Mouse (Mus musculus): Measurements from ENCODE around the gene Gm10277. TPM values are rescaled to one million over a fixed set of nuclear protein-coding genes. Genes with fewer than 3 reads are reported as not detected.

Gene Gm10277
- total and polyA plus RNA-seq, 2 experiments: not detected

GRCm38 (mm10) chr11:77746652-77747051 lies 40.9 kb downstream of the Gm10277 start:
- TF ChIP-seq CTCF (IDR thresholded peaks at IDR 0.05; ENCODE audit: low read depth, low read length) (no peak), POLR2A (IDR thresholded peaks at IDR 0.05; ENCODE audit: extremely low read depth, insufficient read depth, low read length) (no peak)
- H3K27me3 ChIP-seq (ENCODE audit: control insufficient read depth, insufficient read depth, low read length): no peaks in the 10 kb centered on the region
- H3K27ac ChIP-seq (replicated peaks; ENCODE audit: insufficient read depth, low read depth, low read length): no peak overlapping the region
- 94% methylated on average over 4 of the region's 4 CpGs for WGBS
- H3K9ac ChIP-seq (ENCODE audit: low read depth, low read length): no peak overlapping the region
- H3K4me3 ChIP-seq (ENCODE audit: insufficient read depth, low read depth, low read length): no peak overlapping the region
- H3K36me3 ChIP-seq (ENCODE audit: control insufficient read depth, insufficient read depth, low read length): no peaks in the 10 kb centered on the region
- no peak for DNase-seq (ENCODE audit: extremely low read depth, low read depth, low spot score)
- H3K79me2 ChIP-seq (ENCODE audit: control insufficient read depth, insufficient read depth, low read length): no peaks in the 10 kb centered on the region
- H3K4me1 ChIP-seq (ENCODE audit: control insufficient read depth, insufficient read depth, low read length): no peaks in the 10 kb centered on the region

GRCm38 (mm10) chr11:77743966-77744365 lies 43.6 kb downstream of the Gm10277 start:
- no peak for TF ChIP-seq POLR2A (IDR thresholded peaks at IDR 0.05; ENCODE audit: extremely low read depth, insufficient read depth, low read length)
- peak; percentile 90 for TF ChIP-seq CTCF (IDR thresholded peaks at IDR 0.05; ENCODE audit: low read depth, low read length)
- no peaks in the 10 kb centered on the region for H3K36me3 ChIP-seq (ENCODE audit: control insufficient read depth, insufficient read depth, low read length)
- H3K9ac ChIP-seq (ENCODE audit: low read depth, low read length): no peak overlapping the region
- peak; percentile 45 for DNase-seq (ENCODE audit: extremely low read depth, low read depth, low spot score)
- WGBS: 19% methylated on average over 6 of the region's 6 CpGs
- H3K4me3 ChIP-seq (ENCODE audit: insufficient read depth, low read depth, low read length): no peak overlapping the region
- no peak overlapping the region for H3K27ac ChIP-seq (replicated peaks; ENCODE audit: insufficient read depth, low read depth, low read length)
- H3K27me3 ChIP-seq (ENCODE audit: control insufficient read depth, insufficient read depth, low read length): no peaks in the 10 kb centered on the region
- no peaks in the 10 kb centered on the region for H3K79me2 ChIP-seq (ENCODE audit: control insufficient read depth, insufficient read depth, low read length)
- H3K4me1 ChIP-seq (ENCODE audit: control insufficient read depth, insufficient read depth, low read length): no peaks in the 10 kb centered on the region

- H3K79me2 ChIP-seq (ENCODE audit: control insufficient read depth, insufficient read depth, low read length): no peaks in the 10 kb centered on the region
- H3K9ac ChIP-seq (ENCODE audit: low read depth, low read length): no peak overlapping the region
- H3K27me3 ChIP-seq (ENCODE audit: control insufficient read depth, insufficient read depth, low read length): no peaks in the 10 kb centered on the region
- H3K4me3 ChIP-seq (ENCODE audit: insufficient read depth, low read depth, low read length): no peak overlapping the region
- no peak for DNase-seq (ENCODE audit: extremely low read depth, low read depth, low spot score)
- TF ChIP-seq POLR2A (IDR thresholded peaks at IDR 0.05; ENCODE audit: extremely low read depth, insufficient read depth, low read length) (no peak), CTCF (IDR thresholded peaks at IDR 0.05; ENCODE audit: low read depth, low read length) (no peak)
- no peak overlapping the region for H3K27ac ChIP-seq (replicated peaks; ENCODE audit: insufficient read depth, low read depth, low read length)
- whole genome bisulfite sequencing: 84% methylated on average over 7 of the region's 7 CpGs
- no peaks in the 10 kb centered on the region for H3K4me1 ChIP-seq (ENCODE audit: control insufficient read depth, insufficient read depth, low read length)
- H3K36me3 ChIP-seq (ENCODE audit: control insufficient read depth, insufficient read depth, low read length): no peaks in the 10 kb centered on the region
These were observed 49.0 kb downstream of the Gm10277 start for GRCm38 (mm10) chr11:77738555-77738954.

GRCm38 (mm10) chr11:77737289-77737688 lies 50.3 kb downstream of the Gm10277 start:
- Histone ChIP-seq H3K4me3 (ENCODE audit: insufficient read depth, low read depth, low read length) (no peak overlapping the region), H3K36me3 (ENCODE audit: control insufficient read depth, insufficient read depth, low read length) (no peaks in the 10 kb centered on the region), H3K4me1 (ENCODE audit: control insufficient read depth, insufficient read depth, low read length) (no peaks in the 10 kb centered on the region), H3K9ac (ENCODE audit: low read depth, low read length) (no peak overlapping the region), H3K27ac (replicated peaks; ENCODE audit: insufficient read depth, low read depth, low read length) (no peak overlapping the region), H3K27me3 (ENCODE audit: control insufficient read depth, insufficient read depth, low read length) (no peaks in the 10 kb centered on the region), H3K79me2 (ENCODE audit: control insufficient read depth, insufficient read depth, low read length) (no peaks in the 10 kb centered on the region)
- peak; percentile 57 for DNase-seq (ENCODE audit: extremely low read depth, low read depth, low spot score)
- 2% methylated on average over 6 of the region's 6 CpGs for WGBS
- TF ChIP-seq CTCF (IDR thresholded peaks at IDR 0.05; ENCODE audit: low read depth, low read length) (peak; percentile 90), POLR2A (IDR thresholded peaks at IDR 0.05; ENCODE audit: extremely low read depth, insufficient read depth, low read length) (no peak)

Other genes starting within 250 kb of the Gm10277 start
- 23.0 and 24.6 TPM in 2 replicates for gene Taok1, start 179.9 kb downstream of the Gm10277 start, total RNA-seq (2014; rRNA removed)
- 2.5 and 2.6 TPM in 2 replicates for gene Taok1, start 179.9 kb downstream of the Gm10277 start, polyA plus RNA-seq (2012; rRNA removed)
- 21.7 and 25.0 TPM in 2 replicates for gene Nufip2, start 101.6 kb downstream of the Gm10277 start, total RNA-seq (2014; rRNA removed)
- 5.4 and 8.3 TPM in 2 replicates for gene Nufip2, start 101.6 kb downstream of the Gm10277 start, polyA plus RNA-seq (2012; rRNA removed)
- not detected in 2 replicates for gene Cryba1, start 62.5 kb downstream of the Gm10277 start, total RNA-seq (2014; rRNA removed)
- not detected in 2 replicates for gene Cryba1, start 62.5 kb downstream of the Gm10277 start, polyA plus RNA-seq (2012; rRNA removed)
- 28.6 and 33.7 TPM in 2 replicates for gene Myo18a, start 24.5 kb downstream of the Gm10277 start, total RNA-seq (2014; rRNA removed)
- 33.8 and 42.0 TPM in 2 replicates for gene Myo18a, start 24.5 kb downstream of the Gm10277 start, polyA plus RNA-seq (2012; rRNA removed)
- 238 and 251 TPM in 2 replicates for gene Pipox, start 106.3 kb upstream of the Gm10277 start, total RNA-seq (2014; rRNA removed)
- gene Pipox, start 106.3 kb upstream of the Gm10277 start, polyA plus RNA-seq (2012; rRNA removed): 219 and 222 TPM in 2 replicates
- gene Sez6, start 143.1 kb upstream of the Gm10277 start, total RNA-seq (2014; rRNA removed): not detected in 2 replicates
- gene Sez6, start 143.1 kb upstream of the Gm10277 start, polyA plus RNA-seq (2012; rRNA removed): not detected in 2 replicates
- gene Phf12, start 195.0 kb upstream of the Gm10277 start, total RNA-seq (2014; rRNA removed): 3.6 and 7.5 TPM in 2 replicates
- gene Phf12, start 195.0 kb upstream of the Gm10277 start, polyA plus RNA-seq (2012; rRNA removed): 18.6 and 24.9 TPM in 2 replicates
- gene Dhrs13, start 244.5 kb upstream of the Gm10277 start, total RNA-seq (2014; rRNA removed): 4.3 and 6.0 TPM in 2 replicates
- 5.4 and 6.0 TPM in 2 replicates for gene Dhrs13, start 244.5 kb upstream of the Gm10277 start, polyA plus RNA-seq (2012; rRNA removed)